Mouse (Mus musculus) heart, embryonic 13.5 days (tissue): ENCODE measurements around the gene Map2. TPM values are rescaled to one million over a fixed set of nuclear protein-coding genes. Genes with fewer than 3 reads are reported as not detected.

Experiments used
- ATAC-seq: fragments of 200-750 bp; cut with Nextera tagmentation; 2 replicates; pipeline ENCODE4 v1.8.0; 2017; ENCODE audit warnings: moderate TSS enrichment; ENCODE audit not compliant: insufficient number of reproducible peaks, low FRiP score, low TSS enrichment; ENCODE audit errors: extremely low read depth
- H3K27ac ChIP-seq: fragments of 300-500 bp; sonication (generic); replicated peaks from 2 replicates; pipeline ENCODE4 v1.5.1; 2015; ENCODE audit warnings: moderate library complexity, mild to moderate bottlenecking, inconsistent platforms
- H3K27me3 ChIP-seq: fragments of 300-500 bp; sonication (generic); replicated peaks from 2 replicates; pipeline ENCODE4 v1.6.1; 2015; ENCODE audit warnings: mild to moderate bottlenecking, inconsistent platforms
- H3K36me3 ChIP-seq: fragments of 300-500 bp; sonication (generic); 2 replicates; pipeline ENCODE4 v1.6.1; 2015; ENCODE audit warnings: mild to moderate bottlenecking, inconsistent platforms
- H3K4me1 ChIP-seq: fragments of 300-500 bp; sonication (generic); 2 replicates; pipeline ENCODE4 v1.6.1; 2015; ENCODE audit warnings: inconsistent platforms
- H3K4me2 ChIP-seq: fragments of 300-500 bp; sonication (generic); 2 replicates; pipeline ENCODE4 v1.6.1; 2015; ENCODE audit warnings: inconsistent platforms, mild to moderate bottlenecking, moderate library complexity
- H3K4me3 ChIP-seq: fragments of 300-500 bp; sonication (generic); 2 replicates; pipeline ENCODE4 v1.5.1; 2015; ENCODE audit warnings: moderate library complexity, mild to moderate bottlenecking, inconsistent platforms
- H3K9ac ChIP-seq: fragments of 300-500 bp; sonication (generic); 2 replicates; pipeline ENCODE4 v1.6.1; 2015; ENCODE audit warnings: inconsistent platforms, mild to moderate bottlenecking, moderate library complexity
- H3K9me3 ChIP-seq: fragments of 300-500 bp; sonication (generic); 2 replicates; pipeline ENCODE4 v1.6.1; 2016; ENCODE audit warnings: inconsistent platforms
- WGBS: fragments of 180-500 bp; shearing (Covaris S2); methylation state at CpG from one replicate; pipeline ENCODE4 v1.1.7; 2015; ENCODE audit warnings: mixed read lengths; 5-methylcytosine and 5-hydroxymethylcytosine counted together
- polyA plus RNA-seq: library from polyadenylated mRNA; unstranded; fragments of >200 nt; fragmentation: Nextera tagmentation; extraction: Ambion mirVana; gene quantifications from 2 replicates; pipeline ENCODE4 v1.2.1, GENCODE M21; 2015

The Map2 gene
- polyA plus RNA-seq, 1 experiment from 2014 or later = 2.7 TPM

DNA sequence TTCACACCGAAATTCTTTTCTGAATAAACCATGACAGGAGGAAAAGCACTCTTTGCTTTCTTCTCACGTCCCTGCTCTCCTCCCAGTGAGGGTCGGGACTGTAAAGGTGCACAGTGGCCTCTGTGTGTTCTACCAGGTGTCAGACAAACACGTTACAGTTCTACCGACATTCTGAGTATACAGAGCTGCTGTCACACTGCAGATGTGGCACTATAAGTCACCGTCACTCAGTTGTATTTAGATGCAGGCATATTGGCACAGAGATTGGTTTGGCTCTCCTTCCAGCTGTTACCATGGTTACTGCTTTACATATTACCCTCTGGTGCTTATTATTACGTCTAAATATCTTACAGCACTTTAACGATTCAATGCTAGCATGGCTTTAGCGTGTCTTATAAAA lies 188.2 kb downstream of the Map2 start:
- Histone ChIP-seq H3K27me3 (no peaks in the 10 kb centered on the region), H3K4me3 (no peak overlapping the region), H3K36me3 (no peaks in the 10 kb centered on the region), H3K9me3 (no peaks in the 10 kb centered on the region), H3K9ac (no peak overlapping the region), H3K4me1 (no peaks in the 10 kb centered on the region), H3K4me2 (no peak overlapping the region), H3K27ac (no peak overlapping the region)
- ATAC-seq = no peak
- 76% methylated on average over 9 of the region's 9 CpGs for WGBS

GRCm38 (mm10) chr1:66364386-66364785 lies 189.3 kb downstream of the Map2 start:
- WGBS = 81% methylated on average over 2 of the region's 2 CpGs
- no peaks in the 10 kb centered on the region for H3K4me1 ChIP-seq

DNA sequence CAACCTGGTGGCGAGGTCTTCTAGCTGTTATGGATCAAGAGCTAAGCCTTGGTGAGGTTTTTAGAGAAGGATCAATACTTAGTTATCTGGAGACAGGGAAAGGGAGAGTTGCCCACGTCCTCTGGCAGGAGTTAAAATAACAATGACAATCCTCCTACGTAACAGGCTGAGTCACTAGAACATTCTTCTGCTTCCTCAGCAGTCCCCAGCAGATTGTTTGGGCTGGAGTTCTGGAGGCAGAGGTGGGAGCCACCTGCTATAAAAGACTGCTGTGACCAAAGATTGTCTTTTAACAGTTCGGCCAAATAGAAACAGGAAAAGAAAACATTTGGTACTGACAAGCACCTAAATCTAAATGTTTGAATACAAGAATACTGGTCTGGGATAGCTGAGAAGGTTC lies 190.5 kb downstream of the Map2 start:
- H3K4me2 ChIP-seq = no peak overlapping the region

More at GRCm38 (mm10) chr1:66364386-66364785, 189.3 kb downstream of the Map2 start:
- Histone ChIP-seq H3K27ac (no peak overlapping the region), H3K9me3 (no peaks in the 10 kb centered on the region), H3K4me3 (no peak overlapping the region), H3K4me2 (no peak overlapping the region), H3K9ac (no peak overlapping the region), H3K36me3 (no peaks in the 10 kb centered on the region), H3K27me3 (no peaks in the 10 kb centered on the region)
- ATAC-seq = no peak

DNA sequence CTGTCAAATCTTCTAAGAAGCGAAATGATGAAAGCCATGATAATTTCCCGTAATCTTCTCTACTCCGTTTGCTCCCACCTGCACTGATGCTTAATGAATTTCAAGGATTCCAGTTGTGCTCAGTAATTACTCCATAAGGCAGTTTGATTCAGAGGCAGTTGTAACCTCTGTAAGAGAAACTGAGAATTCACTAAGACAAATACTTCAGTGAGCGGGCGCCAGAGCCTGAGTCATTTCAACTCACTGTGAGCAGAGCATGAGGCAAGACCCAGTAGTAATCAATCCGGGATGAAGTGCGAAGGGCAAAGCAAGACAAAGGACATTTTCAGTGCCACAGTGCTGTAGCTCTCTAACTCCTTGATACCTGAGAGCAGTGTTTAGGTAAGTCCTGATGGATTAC lies 194.4 kb downstream of the Map2 start:
- 75% methylated on average over 7 of the region's 7 CpGs for whole genome bisulfite sequencing
- H3K4me3 ChIP-seq = no peak overlapping the region
- no peak overlapping the region for H3K9ac ChIP-seq
- H3K4me1 ChIP-seq = no peaks in the 10 kb centered on the region
- no peaks in the 10 kb centered on the region for H3K9me3 ChIP-seq
- no peaks in the 10 kb centered on the region for H3K27me3 ChIP-seq
- H3K36me3 ChIP-seq = no peaks in the 10 kb centered on the region
- ATAC-seq = no peak
- H3K27ac ChIP-seq = no peak overlapping the region
- no peak overlapping the region for H3K4me2 ChIP-seq

More for the DNA sequence above, 190.5 kb downstream of the Map2 start:
- WGBS = 40% methylated on average over 4 of the region's 4 CpGs
- no peaks in the 10 kb centered on the region for H3K4me1 ChIP-seq
- H3K9me3 ChIP-seq = no peaks in the 10 kb centered on the region
- no peak overlapping the region for H3K9ac ChIP-seq
- no peaks in the 10 kb centered on the region for H3K36me3 ChIP-seq
- H3K27ac ChIP-seq = no peak overlapping the region
- H3K4me3 ChIP-seq = no peak overlapping the region
- H3K27me3 ChIP-seq = no peaks in the 10 kb centered on the region
- no peak for ATAC-seq

- Histone ChIP-seq H3K9ac (no peak overlapping the region), H3K36me3 (no peaks in the 10 kb centered on the region), H3K4me1 (no peaks in the 10 kb centered on the region), H3K27me3 (no peaks in the 10 kb centered on the region), H3K27ac (no peak overlapping the region), H3K9me3 (no peaks in the 10 kb centered on the region), H3K4me3 (no peak overlapping the region), H3K4me2 (no peak overlapping the region)
- ATAC-seq = no peak
- 80% methylated on average over 2 of the region's 2 CpGs for WGBS
These were observed 196.3 kb downstream of the Map2 start for GRCm38 (mm10) chr1:66371371-66371770.

DNA sequence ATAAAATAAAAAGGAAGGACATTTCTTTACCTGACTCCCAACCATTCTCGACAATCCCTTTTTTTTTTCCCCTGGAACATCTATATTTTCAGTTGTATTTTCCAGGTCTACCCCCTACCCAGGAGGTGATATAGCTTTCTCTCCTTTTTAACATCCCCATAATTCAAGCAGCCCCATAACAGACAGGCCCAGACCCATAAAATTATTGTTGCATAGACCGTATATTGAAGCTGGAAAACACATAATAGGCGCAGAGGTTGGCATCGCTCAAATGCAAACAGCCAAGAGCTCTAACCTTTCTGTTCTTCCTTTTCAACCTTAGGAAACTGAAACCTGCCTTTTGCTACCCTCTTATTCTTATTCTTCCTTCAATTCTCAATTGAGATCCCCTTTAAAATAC lies 211.2 kb downstream of the Map2 start:
- H3K36me3 ChIP-seq = no peaks in the 10 kb centered on the region
- H3K4me2 ChIP-seq = no peak overlapping the region
- no peak for ATAC-seq
- no peak overlapping the region for H3K27ac ChIP-seq
- H3K4me3 ChIP-seq = no peak overlapping the region
- H3K9me3 ChIP-seq = no peaks in the 10 kb centered on the region
- 89% methylated on average over 4 of the region's 4 CpGs for WGBS
- H3K9ac ChIP-seq = no peak overlapping the region
- H3K4me1 ChIP-seq = no peaks in the 10 kb centered on the region
- no peaks in the 10 kb centered on the region for H3K27me3 ChIP-seq

DNA sequence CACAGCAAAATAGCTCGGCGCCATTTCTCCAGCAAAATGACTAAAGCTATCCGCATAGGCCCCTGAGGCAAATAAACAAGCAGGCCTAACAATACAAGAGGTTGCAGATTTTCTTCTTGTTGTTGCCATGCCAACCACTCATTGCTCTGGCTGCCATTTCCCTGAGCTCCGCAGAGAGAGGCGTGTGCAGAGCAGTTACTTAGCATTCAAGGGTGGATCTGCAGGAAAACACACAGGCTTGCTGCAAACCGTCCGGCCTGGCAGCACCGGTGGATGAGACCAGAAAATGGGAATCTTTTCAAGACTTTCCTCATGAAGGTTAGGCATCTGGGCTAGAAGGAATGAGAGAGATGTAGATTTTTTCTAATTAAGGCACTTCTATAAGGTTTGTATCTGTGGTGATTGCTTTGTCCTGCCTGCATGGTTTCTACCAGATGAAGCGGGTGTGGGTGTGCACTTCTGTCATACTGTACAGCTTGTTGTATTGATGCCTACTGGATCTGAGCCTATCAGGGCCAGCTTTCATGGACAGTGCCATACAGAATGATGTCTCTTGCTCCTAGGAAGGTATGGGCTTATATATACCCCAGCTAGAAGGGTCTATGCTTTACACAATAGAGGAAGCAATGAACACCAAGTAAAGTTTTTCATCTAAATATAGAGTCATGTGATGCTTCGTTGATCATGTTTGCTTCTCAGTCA lies 211.8 kb downstream of the Map2 start:
- no peak for ATAC-seq
- Histone ChIP-seq H3K4me3 (no peak overlapping the region), H3K9ac (no peak overlapping the region), H3K27ac (no peak overlapping the region), H3K4me1 (no peaks in the 10 kb centered on the region), H3K9me3 (no peaks in the 10 kb centered on the region), H3K36me3 (no peaks in the 10 kb centered on the region), H3K27me3 (no peaks in the 10 kb centered on the region), H3K4me2 (no peak overlapping the region)
- WGBS = 74% methylated on average over 10 of the region's 10 CpGs

- Histone ChIP-seq H3K36me3 (no peaks in the 10 kb centered on the region), H3K4me2 (no peak overlapping the region), H3K27ac (no peak overlapping the region), H3K9ac (no peak overlapping the region), H3K4me3 (no peak overlapping the region), H3K27me3 (no peaks in the 10 kb centered on the region), H3K9me3 (no peaks in the 10 kb centered on the region), H3K4me1 (no peaks in the 10 kb centered on the region)
- WGBS = 54% methylated on average over 8 of the region's 8 CpGs
- no peak for ATAC-seq
These were observed 213.5 kb downstream of the Map2 start for GRCm38 (mm10) chr1:66388561-66388960.

GRCm38 (mm10) chr1:66394944-66395637 lies 220.0 kb downstream of the Map2 start:
- no peaks in the 10 kb centered on the region for H3K27me3 ChIP-seq
- ATAC-seq = no peak
- no peak overlapping the region for H3K4me2 ChIP-seq
- H3K9ac ChIP-seq = no peak overlapping the region
- H3K4me3 ChIP-seq = no peak overlapping the region
- H3K36me3 ChIP-seq = no peaks in the 10 kb centered on the region
- no peaks in the 10 kb centered on the region for H3K9me3 ChIP-seq
- H3K27ac ChIP-seq = no peak overlapping the region
- no peaks in the 10 kb centered on the region for H3K4me1 ChIP-seq
- WGBS = 50% methylated on average over 8 of the region's 8 CpGs

GRCm38 (mm10) chr1:66395826-66396225 lies 220.8 kb downstream of the Map2 start:
- H3K4me1 ChIP-seq = no peaks in the 10 kb centered on the region
- ATAC-seq = no peak
- no peak overlapping the region for H3K4me3 ChIP-seq
- no peak overlapping the region for H3K9ac ChIP-seq
- WGBS = 81% methylated on average over 2 of the region's 2 CpGs
- H3K27ac ChIP-seq = no peak overlapping the region
- H3K27me3 ChIP-seq = no peaks in the 10 kb centered on the region
- no peaks in the 10 kb centered on the region for H3K9me3 ChIP-seq
- H3K36me3 ChIP-seq = no peaks in the 10 kb centered on the region
- no peak overlapping the region for H3K4me2 ChIP-seq

DNA sequence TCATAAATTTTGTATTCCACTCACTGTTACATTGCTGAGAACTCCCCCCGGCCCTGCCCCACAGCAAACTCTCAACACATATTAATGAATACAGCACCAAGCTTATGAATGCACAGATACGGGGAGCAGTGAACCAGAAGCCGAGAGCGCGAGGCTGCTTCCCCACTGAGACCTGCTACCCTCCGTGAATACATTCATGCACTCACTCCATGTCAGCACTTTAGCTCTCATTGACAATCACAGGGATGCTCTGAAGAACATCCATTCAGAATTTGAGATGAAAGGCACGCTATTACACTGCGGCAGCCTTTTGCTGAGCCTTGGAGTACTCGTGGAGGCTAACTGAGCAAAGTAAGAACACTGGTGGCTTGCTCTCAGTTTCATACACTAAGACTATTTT lies 226.8 kb downstream of the Map2 start:
- Histone ChIP-seq H3K36me3 (no peaks in the 10 kb centered on the region), H3K27me3 (no peaks in the 10 kb centered on the region), H3K9ac (no peak overlapping the region), H3K4me2 (no peak overlapping the region), H3K4me1 (no peaks in the 10 kb centered on the region), H3K9me3 (no peaks in the 10 kb centered on the region), H3K27ac (no peak overlapping the region), H3K4me3 (no peak overlapping the region)
- no peak for ATAC-seq
- WGBS = 76% methylated on average over 9 of the region's 9 CpGs
